Mouse (Mus musculus): ENCODE results near the gene Slc50a1.

- TF ChIP-seq E2F4 (IDR thresholded peaks at IDR 0.05; ENCODE audit: insufficient read depth) (no peak), TCF3 (IDR thresholded peaks at IDR 0.05; ENCODE audit: insufficient read length, low read depth) (no peak), POLR2AphosphoS2 (IDR thresholded peaks at IDR 0.05; ENCODE audit: insufficient read length, low read depth) (no peak), SRF (IDR thresholded peaks at IDR 0.05; ENCODE audit: control insufficient read depth, insufficient read length, low read depth) (no peak), POLR2A (IDR thresholded peaks at IDR 0.05; ENCODE audit: insufficient read length, low read depth) (no peak), USF1 (IDR thresholded peaks at IDR 0.05; ENCODE audit: low read depth) (no peak)
Measured at GRCm38 (mm10) chr3:89226361-89226760, 44.0 kb downstream of the Slc50a1 start.

Measured in myocyte (in vitro differentiated cells).